Mouse (Mus musculus) E14TG2a.4 (cell line): ENCODE data around the gene Ascl2.

Source experiments
- CTCF ChIP-seq: conservative IDR thresholded peaks from 2 replicates; pipeline ENCODE4 v1.5.1; 2014; ENCODE audit warnings: low read length
- NANOG ChIP-seq: IDR thresholded peaks from 2 replicates; pipeline ENCODE4 v1.6.1; 2014; ENCODE audit warnings: borderline replicate concordance, low read length, mixed read lengths
- POU5F1 ChIP-seq: IDR thresholded peaks from 2 replicates; pipeline ENCODE4 v1.6.1; 2014; ENCODE audit warnings: low read length, borderline replicate concordance

DNA sequence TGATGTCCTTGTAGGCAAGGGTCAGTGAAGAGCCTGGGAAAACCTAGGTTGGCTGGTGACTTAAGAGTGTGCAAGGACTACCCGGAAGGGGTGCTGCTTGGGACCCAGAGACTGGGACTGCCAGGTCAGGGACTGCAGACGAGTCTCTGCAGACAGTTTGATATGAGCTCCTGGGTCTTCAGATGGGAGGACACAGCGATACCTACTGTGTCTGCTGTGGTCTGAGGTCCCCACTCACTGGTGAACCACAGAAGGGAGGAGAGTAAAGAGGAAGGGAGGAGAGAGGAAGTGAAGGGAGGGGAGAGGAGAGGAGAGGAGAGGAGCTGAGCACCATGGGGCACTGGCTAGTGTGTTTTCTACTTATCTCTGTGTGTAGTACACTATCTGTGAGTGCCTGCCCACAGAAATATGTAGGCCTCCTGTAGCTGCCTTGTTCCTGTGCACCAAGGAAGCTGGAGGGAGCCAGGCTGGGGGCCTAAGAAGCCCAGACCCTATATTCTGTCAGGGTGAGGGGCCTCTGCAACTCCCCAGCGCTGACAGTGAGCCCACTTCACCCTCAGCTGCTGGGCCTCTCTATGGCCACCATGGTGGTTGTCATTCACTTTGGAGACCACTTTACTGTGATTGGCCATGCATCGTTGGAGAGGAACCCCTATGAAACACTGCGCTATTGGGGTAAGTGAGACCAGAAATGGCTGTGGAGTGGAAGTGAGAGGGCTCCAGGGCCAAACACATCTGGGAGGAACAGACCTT, 36.5 kb upstream of the Ascl2 start:
- TF ChIP-seq CTCF (no peak), POU5F1 (no peak), NANOG (no peak)
